Mouse (Mus musculus) v-Abl transformed pro-B cells (cell line): ENCODE data around the gene Nat8f2.
"Not testable (repeated sequence)": the region's sequence is repeated elsewhere in the genome, so short reads cannot be mapped to it uniquely, and the experiment has no call there.

Experiments
- in situ Hi-C, 2 experiments: fragments of 400-800 bp; cut with MboI; formaldehyde crosslinking; loops; one replicate each; pipeline ENCODE4 v1.15.1; 2025; ENCODE audit not compliant: unreplicated experiment in 2 of 2

Gene Nat8f2

DNA sequence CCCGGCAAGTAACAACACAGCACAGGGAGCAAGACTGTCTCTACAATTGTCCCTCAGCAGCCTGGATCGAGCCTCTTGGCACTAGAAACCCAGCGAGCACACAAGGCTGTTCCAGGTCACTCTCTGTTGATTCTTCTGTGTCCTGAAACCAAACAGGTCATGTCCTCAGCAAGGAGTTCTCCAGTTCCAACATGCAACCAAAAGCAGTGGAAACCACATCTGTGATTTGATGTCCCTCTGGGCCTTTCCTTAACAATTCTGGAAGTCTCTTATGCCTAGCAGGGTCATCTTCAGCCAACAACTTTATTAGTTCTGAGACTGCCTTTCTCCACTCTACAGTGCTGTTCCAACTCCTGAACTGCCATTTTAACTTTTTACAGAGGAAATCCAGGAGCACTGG, 2.8 kb downstream of the Nat8f2 start:
- in situ Hi-C loops: not testable (repeated sequence)

DNA sequence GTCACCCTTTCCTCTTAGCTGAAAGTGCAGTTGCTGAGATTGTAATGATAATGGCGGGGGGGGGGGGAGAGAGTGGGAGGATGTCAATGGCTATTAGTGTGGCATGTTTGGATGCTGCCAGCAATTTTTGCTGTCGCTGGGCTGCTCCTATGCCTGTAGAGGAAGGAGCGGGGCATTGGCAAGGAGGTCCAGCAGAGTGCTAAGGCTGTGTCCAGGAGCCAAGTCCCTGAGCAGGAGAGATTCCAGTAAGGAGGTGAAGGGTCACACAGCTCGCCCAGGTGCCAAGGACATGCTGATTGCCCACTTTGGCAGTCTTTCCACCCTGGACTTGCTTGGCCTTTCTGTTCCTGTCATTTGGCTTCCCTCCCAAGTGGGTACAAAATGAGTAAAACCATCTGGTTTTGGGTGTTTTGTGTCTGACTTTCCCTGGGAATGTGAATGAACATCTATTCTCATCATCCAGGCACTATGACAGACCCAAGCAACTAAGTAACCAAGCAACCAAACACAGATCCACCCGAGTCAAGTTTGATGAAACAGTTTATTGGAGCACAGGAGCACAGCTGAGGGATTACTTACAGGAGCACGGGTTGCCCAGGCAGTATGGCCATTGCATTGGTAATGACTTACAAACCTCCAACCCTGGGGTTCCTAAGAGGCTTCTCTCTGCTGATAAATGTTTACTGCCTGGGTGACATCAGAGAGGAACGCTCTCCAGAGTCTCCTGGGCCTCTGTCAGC, 3.9 kb downstream of the Nat8f2 start:
- in situ Hi-C loops: not testable (repeated sequence)

DNA sequence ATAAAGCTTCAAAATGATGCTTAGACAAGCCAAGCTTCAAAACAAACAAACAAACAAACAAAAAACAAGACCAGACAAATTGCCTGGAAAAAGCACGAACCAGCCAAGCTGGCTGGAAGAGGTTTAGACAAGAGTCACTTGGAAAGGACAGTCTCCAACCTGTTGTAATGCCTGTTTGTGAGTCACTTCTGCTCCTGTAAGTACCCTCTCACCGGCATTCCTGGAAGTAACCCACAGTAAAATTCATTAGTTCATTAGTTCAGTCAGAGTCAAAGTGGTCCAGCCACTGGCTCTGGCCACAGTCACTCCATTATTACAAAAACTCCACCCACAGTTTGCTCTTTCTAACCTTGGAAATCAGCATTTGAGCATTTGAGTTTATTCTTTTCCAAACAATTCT, 5.1 kb downstream of the Nat8f2 start:
- in situ Hi-C loops: no loop called here

DNA sequence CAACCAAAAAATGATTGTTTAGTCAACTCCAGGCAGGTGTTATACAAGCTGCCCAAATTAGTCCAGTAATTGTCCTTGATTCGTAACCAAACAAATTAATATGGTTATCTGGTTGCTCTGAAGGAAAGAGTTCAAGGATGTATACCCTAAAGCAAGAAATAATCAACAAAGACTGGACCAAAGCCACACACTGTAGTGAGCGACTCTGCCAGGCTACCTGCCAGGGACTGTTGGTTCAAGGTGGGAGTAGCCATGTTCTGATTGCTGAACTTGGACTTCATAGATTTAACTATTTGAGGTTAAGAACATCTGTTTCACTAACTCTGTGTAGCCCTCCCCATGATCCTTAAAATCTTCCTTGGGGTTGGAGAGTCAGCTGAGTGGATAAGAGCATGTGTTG, 5.8 kb downstream of the Nat8f2 start:
- in situ Hi-C loops: no loop called here

GRCm38 (mm10) chr6:85862565-85862964, 6.4 kb downstream of the Nat8f2 start:
- in situ Hi-C loops: no loop called here

- in situ Hi-C loops: no loop called here
These were observed 7.7 kb downstream of the Nat8f2 start for GRCm38 (mm10) chr6:85861247-85861646.

DNA sequence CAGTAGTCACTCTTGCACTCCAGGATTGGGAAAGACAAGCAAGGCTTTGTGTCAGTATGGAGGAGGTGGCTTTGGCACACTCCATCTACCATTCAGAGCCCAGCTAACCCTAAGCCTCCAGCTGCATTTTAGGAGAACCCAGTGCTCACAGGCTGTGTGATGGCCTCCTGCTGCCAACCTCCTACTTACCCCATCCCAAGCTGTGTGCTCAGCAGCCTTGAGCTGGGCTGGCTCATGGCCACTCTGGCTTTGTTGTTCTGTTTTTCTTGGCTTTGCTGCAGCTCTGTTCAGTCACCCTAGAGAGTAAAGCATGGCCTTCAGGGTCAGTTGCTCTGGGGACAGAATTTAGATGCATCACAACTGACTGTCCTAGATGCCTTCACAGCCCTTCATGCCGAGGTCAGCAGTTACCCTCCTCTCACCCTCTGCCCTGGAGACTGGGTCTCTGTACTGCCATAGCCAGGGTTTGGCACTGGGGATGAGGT, 12.7 kb downstream of the Nat8f2 start:
- in situ Hi-C loops: no loop called here

GRCm38 (mm10) chr6:85853481-85853880, 15.5 kb downstream of the Nat8f2 start:
- in situ Hi-C loops: no loop called here

- in situ Hi-C loops: no loop called here
These were observed 17.7 kb downstream of the Nat8f2 start for GRCm38 (mm10) chr6:85851062-85851773.

DNA sequence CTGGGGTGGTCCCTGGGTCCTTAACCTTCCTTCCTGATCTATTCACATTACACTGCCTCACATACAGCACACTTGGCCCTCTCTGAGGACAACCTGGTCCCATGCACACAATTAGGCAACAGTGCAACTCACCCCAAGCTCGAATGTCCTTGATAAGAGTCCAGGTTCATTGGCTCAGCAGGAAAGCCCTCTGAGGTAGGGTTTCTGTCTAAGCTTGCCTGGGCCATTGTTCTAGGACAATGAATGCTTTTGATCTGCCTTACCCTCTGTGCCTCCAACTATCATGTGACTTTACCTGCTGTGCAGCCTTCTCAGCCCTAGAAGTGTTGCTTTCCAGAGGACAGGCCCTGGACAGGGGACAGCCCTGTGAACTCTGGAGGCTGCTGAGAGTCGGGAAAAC, 19.7 kb downstream of the Nat8f2 start:
- in situ Hi-C loops: no loop called here

GRCm38 (mm10) chr6:85848140-85848539, 20.8 kb downstream of the Nat8f2 start:
- in situ Hi-C loops: no loop called here

- in situ Hi-C loops: no loop called here
These were observed 22.0 kb downstream of the Nat8f2 start for GRCm38 (mm10) chr6:85846921-85847320.

- in situ Hi-C loops: not testable (repeated sequence)
These were observed 25.1 kb downstream of the Nat8f2 start for GRCm38 (mm10) chr6:85843677-85844458.

DNA sequence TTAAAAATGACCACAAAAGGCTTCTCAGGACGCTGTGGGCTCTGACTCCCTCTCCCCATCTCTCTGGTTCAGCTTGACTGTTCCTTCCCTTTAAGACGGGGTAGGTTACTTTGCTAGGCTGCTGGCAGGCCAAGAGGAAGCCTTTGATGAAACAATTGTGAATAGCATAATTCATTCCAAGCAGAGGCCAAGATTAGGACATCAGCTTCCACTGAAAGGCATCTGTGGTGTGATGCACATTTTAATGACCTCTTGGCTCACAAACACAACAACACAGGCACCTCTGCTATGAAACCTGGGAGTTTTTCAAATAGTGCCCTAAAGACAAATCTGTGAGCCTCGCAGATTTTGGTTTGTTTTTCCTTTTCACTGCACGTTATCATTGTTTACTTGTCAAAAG, 29.0 kb downstream of the Nat8f2 start:
- in situ Hi-C loops: no loop called here

DNA sequence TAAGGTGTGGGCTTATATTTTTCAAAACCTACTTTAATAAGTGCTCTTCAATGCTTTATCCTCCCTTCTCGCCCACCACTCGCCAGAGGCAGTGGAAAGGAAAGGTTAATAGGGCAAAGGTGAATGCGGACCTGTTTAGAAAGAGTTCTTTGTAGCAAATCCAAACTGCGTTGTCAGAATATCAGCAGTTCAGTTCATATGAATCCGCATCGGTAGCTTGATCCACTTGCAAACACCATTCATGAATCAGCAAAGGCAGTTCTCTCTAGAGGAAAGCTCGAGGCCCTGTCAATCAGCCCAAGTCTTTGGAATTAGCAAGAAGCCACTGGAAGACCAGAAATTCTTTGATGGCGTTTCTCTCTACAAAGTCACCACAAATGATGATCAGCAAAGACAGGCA, 30.3 kb downstream of the Nat8f2 start:
- in situ Hi-C loops: no loop called here

- in situ Hi-C loops: not testable (repeated sequence)
These were observed 31.7 kb downstream of the Nat8f2 start for GRCm38 (mm10) chr6:85837307-85837706.

GRCm38 (mm10) chr6:85836827-85837226, 32.1 kb downstream of the Nat8f2 start:
- in situ Hi-C loops: not testable (repeated sequence)

DNA sequence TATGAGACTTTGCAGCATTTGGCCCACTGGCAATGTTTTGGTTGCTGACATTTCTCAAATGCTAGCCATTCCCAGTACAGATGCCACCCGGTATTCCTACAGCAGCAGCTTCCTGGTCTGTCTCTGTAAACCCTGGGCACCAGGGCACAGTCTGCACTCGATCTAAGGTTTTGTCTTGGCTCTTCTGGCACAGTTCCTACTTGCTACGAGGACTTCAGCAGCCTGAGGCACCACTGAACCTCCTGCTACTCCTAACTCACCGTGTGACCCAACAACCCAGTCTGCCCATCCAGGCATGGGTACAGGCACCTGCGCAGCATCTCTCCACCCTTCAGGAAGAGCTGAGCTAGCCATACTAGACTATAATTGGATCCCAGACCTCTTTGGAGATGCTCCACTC, 32.9 kb downstream of the Nat8f2 start:
- in situ Hi-C loops: not testable (repeated sequence)

GRCm38 (mm10) chr6:85835104-85835503, 33.9 kb downstream of the Nat8f2 start:
- in situ Hi-C loops: not testable (repeated sequence)

- in situ Hi-C loops: not testable (repeated sequence)
These were observed 34.4 kb downstream of the Nat8f2 start for GRCm38 (mm10) chr6:85834504-85835100.

- in situ Hi-C loops: no loop called here
These were observed 37.1 kb downstream of the Nat8f2 start, which contains the start of gene Nat8 for GRCm38 (mm10) chr6:85831796-85832321. Gene Nat8 (minus strand): TSS chr6:85832082.
